Mouse (Mus musculus) thymus, adult 2 months (tissue): ENCODE measurements around the gene Pxt1. TPM values are rescaled to one million over a fixed set of nuclear protein-coding genes. Genes with fewer than 3 reads are reported as not detected.

Experiments
- DNase-seq: peaks from one replicate; pipeline ENCODE4 v3.0.0; 2021
- H3K27ac ChIP-seq: fragments of 200-500 bp; 2 replicates; pipeline ENCODE4 v1.5.1; 2012; ENCODE audit warnings: low read length, control low read depth; ENCODE audit not compliant: control insufficient read depth, insufficient read depth
- H3K27me3 ChIP-seq: fragments of 200-500 bp; 2 replicates; pipeline ENCODE4 v1.6.1; 2012; ENCODE audit warnings: mild to moderate bottlenecking, low read length, moderate library complexity, mixed read lengths; ENCODE audit not compliant: control insufficient read depth, insufficient read depth
- H3K36me3 ChIP-seq: fragments of 200-500 bp; 2 replicates; pipeline ENCODE4 v1.6.1; 2012; ENCODE audit warnings: mild to moderate bottlenecking, low read length, moderate library complexity; ENCODE audit not compliant: control insufficient read depth, insufficient read depth
- H3K4me1 ChIP-seq: fragments of 200-500 bp; replicated peaks from 2 replicates; pipeline ENCODE4 v1.6.1; 2012; ENCODE audit warnings: low read length; ENCODE audit not compliant: control insufficient read depth, insufficient read depth
- H3K4me3 ChIP-seq: fragments of 200-500 bp; 2 replicates; pipeline ENCODE4 v1.5.1; 2012; ENCODE audit warnings: mild to moderate bottlenecking, low read length, control low read depth, moderate library complexity; ENCODE audit not compliant: control insufficient read depth, insufficient read depth
- CTCF ChIP-seq: fragments of 200-500 bp; IDR thresholded peaks from 2 replicates; pipeline ENCODE4 v1.5.1; 2012; ENCODE audit warnings: mild to moderate bottlenecking, control low read depth, low read length, moderate library complexity, borderline replicate concordance; ENCODE audit not compliant: control insufficient read depth, poor library complexity, insufficient read depth; ENCODE audit errors: extremely low read depth
- POLR2A ChIP-seq: fragments of 200-500 bp; IDR thresholded peaks from 2 replicates; pipeline ENCODE4 v1.6.1; 2012; ENCODE audit warnings: mild to moderate bottlenecking, low read length, control low read depth, moderate library complexity; ENCODE audit not compliant: control insufficient read depth, poor library complexity, insufficient read depth; ENCODE audit errors: extremely low read depth
- WGBS: fragments of 180-500 bp; shearing (Covaris S2); methylation state at CpG from one replicate; pipeline ENCODE4 v1.1.7; 2018; 5-methylcytosine and 5-hydroxymethylcytosine counted together
- polyA plus RNA-seq: library from polyadenylated mRNA; depleted of rRNA; stranded (reverse); fragments of >200 nt; gene quantifications from 2 replicates; pipeline ENCODE4 v1.2.3, GENCODE M21; 2012

Pxt1 gene
- polyA plus RNA-seq, 1 experiment: 0.65 TPM

GRCm38 (mm10) chr17:28986833-28987232 lies 43.2 kb upstream of the Pxt1 start:
- no peaks in the 10 kb centered on the region for H3K4me1 ChIP-seq
- H3K4me3 ChIP-seq: no peak overlapping the region
- H3K27me3 ChIP-seq: no peaks in the 10 kb centered on the region
- no peak overlapping the region for H3K27ac ChIP-seq
- TF ChIP-seq CTCF (peak; percentile 14; the same call in 1 of the 2 replicates), POLR2A (no peak)
- peaks cover 88% of the 10 kb centered on the region for H3K36me3 ChIP-seq
- peak; percentile 32 for DNase-seq

GRCm38 (mm10) chr17:28984724-28985420 lies 41.2 kb upstream of the Pxt1 start:
- DNase-seq: no peak
- H3K36me3 ChIP-seq: peaks cover 83% of the 10 kb centered on the region
- TF ChIP-seq CTCF: no peak
- H3K4me1 ChIP-seq: no peaks in the 10 kb centered on the region
- 97% methylated on average over 1 of the region's 1 CpGs for WGBS
- no peak overlapping the region for H3K4me3 ChIP-seq
- H3K27me3 ChIP-seq: no peaks in the 10 kb centered on the region
- no peak overlapping the region for H3K27ac ChIP-seq

GRCm38 (mm10) chr17:28982591-28982990 lies 39.0 kb upstream of the Pxt1 start:
- peaks cover 86% of the 10 kb centered on the region for H3K36me3 ChIP-seq
- TF ChIP-seq CTCF: no peak
- no peak for TF ChIP-seq POLR2A
- 92% methylated on average over 4 of the region's 4 CpGs for WGBS

GRCm38 (mm10) chr17:28981081-28981480 lies 37.4 kb upstream of the Pxt1 start:
- 96% methylated on average over 4 of the region's 4 CpGs for WGBS
- no peak for TF ChIP-seq POLR2A
- TF ChIP-seq CTCF: no peak

More at GRCm38 (mm10) chr17:28982591-28982990, 39.0 kb upstream of the Pxt1 start:
- no peak overlapping the region for H3K4me3 ChIP-seq
- H3K27me3 ChIP-seq: no peaks in the 10 kb centered on the region
- H3K4me1 ChIP-seq: no peaks in the 10 kb centered on the region
- H3K27ac ChIP-seq: no peak overlapping the region
- no peak for DNase-seq

GRCm38 (mm10) chr17:28979091-28979490 lies 35.5 kb upstream of the Pxt1 start:
- no peak for TF ChIP-seq CTCF
- TF ChIP-seq POLR2A: no peak

More at GRCm38 (mm10) chr17:28981081-28981480, 37.4 kb upstream of the Pxt1 start:
- DNase-seq: no peak
- no peak overlapping the region for H3K27ac ChIP-seq
- no peak overlapping the region for H3K4me3 ChIP-seq
- H3K27me3 ChIP-seq: no peaks in the 10 kb centered on the region
- no peaks in the 10 kb centered on the region for H3K4me1 ChIP-seq
- peaks cover 86% of the 10 kb centered on the region for H3K36me3 ChIP-seq

GRCm38 (mm10) chr17:28970122-28970521 lies 26.5 kb upstream of the Pxt1 start:
- Histone ChIP-seq H3K4me1 (peaks cover 13% of the 10 kb centered on the region), H3K36me3 (peaks cover 77% of the 10 kb centered on the region), H3K27me3 (no peaks in the 10 kb centered on the region), H3K4me3 (no peak overlapping the region), H3K27ac (no peak overlapping the region)
- TF ChIP-seq CTCF: no peak
- no peak for TF ChIP-seq POLR2A
- DNase-seq: no peak

More at GRCm38 (mm10) chr17:28979091-28979490, 35.5 kb upstream of the Pxt1 start:
- no peak for DNase-seq
- 97% methylated on average over 4 of the region's 4 CpGs for WGBS
- H3K27ac ChIP-seq: no peak overlapping the region
- no peak overlapping the region for H3K4me3 ChIP-seq
- H3K36me3 ChIP-seq: peaks cover 90% of the 10 kb centered on the region
- no peaks in the 10 kb centered on the region for H3K27me3 ChIP-seq
- no peaks in the 10 kb centered on the region for H3K4me1 ChIP-seq
